Mouse (Mus musculus) myocyte (in vitro differentiated cells): Measurements from ENCODE around the gene Gabarap. TPM values are rescaled to one million over a fixed set of nuclear protein-coding genes. Genes with fewer than 3 reads are reported as not detected.
A peak's percentile ranks its signal among the peaks of the same experiment; 100 is the strongest.

Experiments
- H3K27me3 ChIP-seq: one replicate; pipeline ENCODE4 v1.6.1; 2011; ENCODE audit not compliant: control insufficient read depth, insufficient read depth, insufficient read length
- H3K36me3 ChIP-seq: one replicate; pipeline ENCODE4 v1.6.1; 2011; ENCODE audit not compliant: control insufficient read depth, insufficient read depth
- H3K4me2 ChIP-seq: one replicate; pipeline ENCODE4 v1.6.1; 2011; ENCODE audit warnings: low read depth, control low read depth
- H3K4me3 ChIP-seq: one replicate; pipeline ENCODE4 v1.5.1; 2011; ENCODE audit warnings: mild to moderate bottlenecking, control low read depth, moderate library complexity
- H3K79me2 ChIP-seq: one replicate; pipeline ENCODE4 v1.6.1; 2011; ENCODE audit not compliant: control insufficient read depth, insufficient read depth
- H3ac ChIP-seq: one replicate; pipeline ENCODE4 v1.6.1; 2011; ENCODE audit not compliant: control insufficient read depth, insufficient read length
- CEBPB ChIP-seq: IDR thresholded peaks from 2 replicates; pipeline ENCODE4 v1.6.1; 2011; ENCODE audit warnings: mild to moderate bottlenecking, moderate library complexity; ENCODE audit not compliant: poor library complexity, insufficient read depth, severe bottlenecking
- E2F4 ChIP-seq: IDR thresholded peaks from one replicate; pipeline ENCODE4 v1.6.1; 2011; ENCODE audit warnings: mild to moderate bottlenecking, control low read depth, moderate library complexity; ENCODE audit not compliant: insufficient read depth
- MAX ChIP-seq: IDR thresholded peaks from one replicate; pipeline ENCODE4 v1.6.1; 2011; ENCODE audit warnings: low read depth, mild to moderate bottlenecking, control low read depth
- MYOD1 ChIP-seq, 3 experiments: IDR thresholded peaks; one replicate each; pipeline ENCODE4 v1.6.1; 2011; ENCODE audit warnings: control low read depth in 2 of 3, low read depth in 2 of 3, mild to moderate bottlenecking in 2 of 3, moderate library complexity in 1 of 3; ENCODE audit not compliant: insufficient read length in 2 of 3, control insufficient read depth in 1 of 3
- MYOG ChIP-seq, 3 experiments: IDR thresholded peaks; one replicate each; pipeline ENCODE4 v1.6.1; 2011; ENCODE audit warnings: control low read depth in 2 of 3, low read depth in 2 of 3, mild to moderate bottlenecking in 2 of 3; ENCODE audit not compliant: insufficient read length in 2 of 3, control insufficient read depth in 1 of 3, insufficient read depth in 1 of 3
- POLR2A ChIP-seq: IDR thresholded peaks from one replicate; pipeline ENCODE4 v1.6.1; 2011; ENCODE audit warnings: low read depth, mild to moderate bottlenecking, control low read depth, moderate library complexity; ENCODE audit not compliant: insufficient read length
- POLR2AphosphoS2 ChIP-seq: IDR thresholded peaks from one replicate; pipeline ENCODE4 v1.6.1; 2011; ENCODE audit warnings: low read depth, control low read depth; ENCODE audit not compliant: insufficient read length
- REST ChIP-seq: IDR thresholded peaks from one replicate; pipeline ENCODE4 v1.6.1; 2011; ENCODE audit warnings: mild to moderate bottlenecking, control low read depth, moderate library complexity; ENCODE audit not compliant: insufficient read depth, insufficient read length
- SRF ChIP-seq: IDR thresholded peaks from one replicate; pipeline ENCODE4 v1.6.1; 2011; ENCODE audit warnings: low read depth; ENCODE audit not compliant: control insufficient read depth, insufficient read length
- TCF12 ChIP-seq: IDR thresholded peaks from one replicate; pipeline ENCODE4 v1.6.1; 2011; ENCODE audit warnings: mild to moderate bottlenecking, control low read depth; ENCODE audit not compliant: poor library complexity, insufficient read depth, severe bottlenecking
- TCF3 ChIP-seq: IDR thresholded peaks from one replicate; pipeline ENCODE4 v1.6.1; 2011; ENCODE audit warnings: low read depth, control low read depth; ENCODE audit not compliant: insufficient read length
- USF1 ChIP-seq: IDR thresholded peaks from one replicate; pipeline ENCODE4 v1.6.1; 2011; ENCODE audit warnings: low read depth, mild to moderate bottlenecking, control low read depth, moderate library complexity
- polyA plus RNA-seq: library from polyadenylated mRNA; unstranded; fragments of >200 nt; fragmentation: generic; extraction: Trizol; gene quantifications from one replicate; pipeline ENCODE4 v1.2.1, GENCODE M21; 2012; ENCODE audit warnings: missing spikeins

Gabarap gene
- polyA plus RNA-seq, 1 experiment, result 530 TPM

GRCm38 (mm10) chr11:69948066-69948762 lies 42.7 kb upstream of the Gabarap start, which contains the start of gene Slc2a4:
Gene Slc2a4, minus strand, starts transcription at chr11:69948188.
- H3ac ChIP-seq, result no peak within 1 kb of the TSS
- peak within 1 kb of the TSS; percentile 30 for H3K4me3 ChIP-seq
- TF ChIP-seq POLR2AphosphoS2 (peak; percentile 31), POLR2A (peak; percentile 58), CEBPB (no peak), USF1 (no peak)
- no peaks in the 10 kb centered on the region for H3K79me2 ChIP-seq
- no peaks in the 10 kb centered on the region for H3K36me3 ChIP-seq
- peak within 1 kb of the TSS; percentile 99 for H3K4me2 ChIP-seq
- no peaks in the 10 kb centered on the region for H3K27me3 ChIP-seq

- TF ChIP-seq MYOD1 (IDR thresholded peaks at IDR 0.05; ENCODE audit: control insufficient read depth in 1 of 3, insufficient read length in 2 of 3, low read depth in 2 of 3) (peak; percentile 83 to 98 (median 98)), REST (no peak), MYOG (IDR thresholded peaks at IDR 0.05; ENCODE audit: control insufficient read depth in 1 of 3, insufficient read depth in 1 of 3, insufficient read length in 2 of 3, low read depth in 2 of 3) (peak; percentile 28 to 90 (median 40)), POLR2A (peak; percentile 13), TCF3 (peak; percentile 53), CEBPB (no peak)
- H3K27me3 ChIP-seq, result no peaks in the 10 kb centered on the region
- H3K79me2 ChIP-seq, result no peaks in the 10 kb centered on the region
- no peak overlapping the region for H3ac ChIP-seq
- no peaks in the 10 kb centered on the region for H3K36me3 ChIP-seq
- peak overlapping the region; percentile 30 for H3K4me3 ChIP-seq
- peak overlapping the region; percentile 99 for H3K4me2 ChIP-seq
Measured at GRCm38 (mm10) chr11:69948763-69949150, 42.2 kb upstream of the Gabarap start.

- TF ChIP-seq TCF12 (no peak), E2F4 (no peak), POLR2A (no peak), SRF (no peak), MYOG (IDR thresholded peaks at IDR 0.05; ENCODE audit: control insufficient read depth in 1 of 3, insufficient read depth in 1 of 3, insufficient read length in 2 of 3, low read depth in 2 of 3) (no peak), REST (no peak), MAX (no peak), POLR2AphosphoS2 (no peak), CEBPB (no peak), TCF3 (no peak), USF1 (no peak), MYOD1 (IDR thresholded peaks at IDR 0.05; ENCODE audit: control insufficient read depth in 1 of 3, insufficient read length in 2 of 3, low read depth in 2 of 3) (no peak)
- H3K4me3 ChIP-seq, result no peak overlapping the region
- H3K36me3 ChIP-seq, result no peaks in the 10 kb centered on the region
- H3K79me2 ChIP-seq, result no peaks in the 10 kb centered on the region
- no peak overlapping the region for H3K4me2 ChIP-seq
- H3ac ChIP-seq, result no peak overlapping the region
- H3K27me3 ChIP-seq, result peaks cover 9% of the 10 kb centered on the region
Measured at GRCm38 (mm10) chr11:69950807-69951459, 40.0 kb upstream of the Gabarap start.

- no peak overlapping the region for H3K4me2 ChIP-seq
- TF ChIP-seq MYOD1 (IDR thresholded peaks at IDR 0.05; ENCODE audit: control insufficient read depth in 1 of 3, insufficient read length in 2 of 3, low read depth in 2 of 3), result no peak
- no peak for TF ChIP-seq CEBPB
- TF ChIP-seq POLR2A, result no peak
- TF ChIP-seq TCF3, result no peak
- no peak for TF ChIP-seq MAX
- no peak for TF ChIP-seq E2F4
- TF ChIP-seq REST, result no peak
- no peak for TF ChIP-seq POLR2AphosphoS2
- no peak for TF ChIP-seq USF1
- TF ChIP-seq MYOG (IDR thresholded peaks at IDR 0.05; ENCODE audit: control insufficient read depth in 1 of 3, insufficient read depth in 1 of 3, insufficient read length in 2 of 3, low read depth in 2 of 3), result no peak
- no peak for TF ChIP-seq SRF
- no peak for TF ChIP-seq TCF12
- no peaks in the 10 kb centered on the region for H3K36me3 ChIP-seq
- H3K4me3 ChIP-seq, result no peak overlapping the region
- H3K27me3 ChIP-seq, result peaks cover 11% of the 10 kb centered on the region
- no peak overlapping the region for H3ac ChIP-seq
- H3K79me2 ChIP-seq, result no peaks in the 10 kb centered on the region
Measured at GRCm38 (mm10) chr11:69952274-69952673, 38.7 kb upstream of the Gabarap start.
